Mouse (Mus musculus): ENCODE measurements around the gene Zbtb12.

DNA sequence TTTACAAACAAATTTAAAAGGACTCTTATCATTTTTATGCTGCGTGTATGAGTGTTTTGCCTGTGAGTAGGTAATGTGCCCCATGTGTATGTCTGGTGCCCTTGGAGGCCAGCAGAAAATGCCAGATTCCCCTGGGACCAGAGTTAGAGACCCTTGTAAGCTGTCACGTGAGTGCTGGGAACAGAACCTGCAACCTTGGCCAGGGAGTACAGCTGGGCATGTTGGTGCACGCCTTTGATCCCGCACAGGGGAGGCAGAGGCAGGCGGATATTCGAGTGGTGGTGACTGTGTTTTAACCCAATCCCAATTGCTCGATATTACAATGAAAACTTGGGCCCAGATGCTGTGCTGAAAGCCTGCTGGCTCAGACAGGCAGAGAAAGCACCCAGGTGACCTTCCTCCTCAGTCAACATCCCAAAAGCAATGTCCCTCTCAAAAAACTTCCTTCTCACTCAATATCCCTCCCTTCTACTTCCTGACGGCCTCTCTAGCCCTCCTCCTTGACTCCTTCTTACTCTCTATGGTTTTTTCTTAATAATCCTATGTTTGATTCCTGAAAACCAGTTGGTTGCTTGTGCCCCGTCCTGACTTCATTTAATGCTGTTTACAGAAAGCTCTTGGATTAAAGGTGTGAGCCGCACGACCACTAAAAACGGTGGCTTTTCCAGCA, 10.9 kb downstream of the Zbtb12 start:
- no peak for TF ChIP-seq KAT2A (IDR thresholded peaks at IDR 0.05; ENCODE audit: insufficient replicate concordance, low read length)
- TF ChIP-seq USF2 (conservative IDR thresholded peaks at IDR 0.05; ENCODE audit: low read depth, low read length): no peak
- no peak for TF ChIP-seq TCF12 (IDR thresholded peaks at IDR 0.05; ENCODE audit: low read depth, low read length)
- TF ChIP-seq EP300 (IDR thresholded peaks at IDR 0.05; ENCODE audit: low read length): no peak
- TF ChIP-seq CHD2 (IDR thresholded peaks at IDR 0.05; ENCODE audit: low read length): no peak
- TF ChIP-seq CTCF (conservative IDR thresholded peaks at IDR 0.05 in 1 of 2, IDR thresholded peaks at IDR 0.05 in 1 of 2; ENCODE audit: low read depth in 2 of 2, low read length in 2 of 2): no peak
- no peak for TF ChIP-seq E2F4 (IDR thresholded peaks at IDR 0.05; ENCODE audit: insufficient replicate concordance, low read depth, low read length)
- TF ChIP-seq HCFC1 (IDR thresholded peaks at IDR 0.05; ENCODE audit: low read depth, low read length): no peak
- TF ChIP-seq POLR2A (IDR thresholded peaks at IDR 0.05; ENCODE audit: low read depth, low read length): no peak
- no peak for TF ChIP-seq USF1 (IDR thresholded peaks at IDR 0.05; ENCODE audit: low read depth, low read length)
- no peak for TF ChIP-seq SMC3 (IDR thresholded peaks at IDR 0.05; ENCODE audit: low read depth, low read length)

Data from CH12.LX (cell line).